Mouse (Mus musculus) bone marrow, adult 2 months (tissue): ENCODE results near the gene C5ar2.

Experiments used
- CTCF ChIP-seq: fragments of 200-500 bp; IDR thresholded peaks from 2 replicates; pipeline ENCODE4 v1.5.1; 2011; ENCODE audit warnings: low read length, control low read depth; ENCODE audit not compliant: control insufficient read depth, insufficient read depth
- POLR2A ChIP-seq: fragments of 200-500 bp; IDR thresholded peaks from 2 replicates; pipeline ENCODE4 v1.6.1; 2011; ENCODE audit warnings: low read depth, mild to moderate bottlenecking, control low read depth, low read length, borderline replicate concordance; ENCODE audit not compliant: control insufficient read depth

DNA sequence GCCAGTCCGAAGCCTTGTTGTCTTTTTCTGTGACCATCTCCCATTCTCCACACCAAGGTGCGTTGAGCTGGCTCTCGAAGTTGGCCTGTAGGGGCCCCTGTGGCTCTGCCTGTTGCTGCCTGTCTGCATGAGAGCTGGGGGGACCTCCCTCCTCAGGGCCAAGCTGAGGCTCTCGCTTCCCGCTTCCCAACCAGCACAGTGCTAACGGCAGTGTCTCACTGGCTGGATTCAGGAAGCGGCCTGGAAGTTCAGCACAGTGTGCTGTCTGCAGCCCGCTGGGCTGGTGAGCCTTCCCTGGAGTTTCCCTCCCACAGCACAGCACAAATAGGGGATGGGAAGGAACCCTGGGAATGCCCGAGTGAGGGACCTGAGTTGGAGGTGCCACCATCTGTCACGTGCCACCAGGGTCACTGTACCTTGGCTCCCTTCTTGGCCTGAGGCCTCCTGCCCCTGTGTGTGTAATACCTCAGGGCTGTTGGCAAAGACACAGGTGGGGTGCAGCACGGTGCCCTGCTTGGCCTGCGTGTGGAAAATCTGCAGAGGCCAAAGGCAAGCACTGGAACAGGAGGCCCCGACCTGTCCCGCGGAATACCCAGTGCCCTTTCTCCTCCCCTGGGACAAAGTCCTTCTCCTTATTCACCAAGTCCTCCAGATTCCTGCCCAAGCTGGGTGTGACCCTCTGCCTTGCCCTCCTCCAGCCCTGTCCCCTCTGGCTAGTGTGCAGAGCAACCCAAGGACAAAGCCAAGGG, 41.0 kb downstream of the C5ar2 start:
- TF ChIP-seq POLR2A (no peak), CTCF (no peak)
